Mouse (Mus musculus): Measurements from ENCODE around the gene Cog4. TPM values are rescaled to one million over a fixed set of nuclear protein-coding genes. Genes with fewer than 3 reads are reported as not detected.
"Not testable (repeated sequence)": the region's sequence is repeated elsewhere in the genome, so short reads cannot be mapped to it uniquely, and the experiment has no call there.

Gene Cog4
- polyA plus RNA-seq, 1 experiment from 2014 or later: 77.1 TPM

- ATAC-seq (replicated peaks; ENCODE audit: low FRiP score): no peak
- Histone ChIP-seq H3K36me3 (peaks cover 63% of the 10 kb centered on the region), H3K4me3 (replicated peaks) (no peak overlapping the region), H3K27me3 (no peaks in the 10 kb centered on the region), H3K9ac (no peak overlapping the region), H3K4me1 (peaks cover 29% of the 10 kb centered on the region), H3K27ac (no peak overlapping the region), H3K9me3 (replicated peaks) (no peaks in the 10 kb centered on the region), H3K4me2 (no peak overlapping the region)
- WGBS: 82% methylated on average over 5 of the region's 5 CpGs
These were observed 3.2 kb upstream of the Cog4 start for GRCm38 (mm10) chr8:110843207-110843606.

GRCm38 (mm10) chr8:110844941-110845340, 1.5 kb upstream of the Cog4 start:
- no peak for ATAC-seq (replicated peaks; ENCODE audit: low FRiP score)
- H3K4me1 ChIP-seq: peaks cover 31% of the 10 kb centered on the region
- peak overlapping the region; percentile 88 for H3K4me3 ChIP-seq (replicated peaks)
- H3K9me3 ChIP-seq (replicated peaks): no peaks in the 10 kb centered on the region
- no peak overlapping the region for H3K9ac ChIP-seq
- peak overlapping the region; percentile 71 for H3K4me2 ChIP-seq
- WGBS: 72% methylated on average over 3 of the region's 3 CpGs
- peaks cover 52% of the 10 kb centered on the region for H3K36me3 ChIP-seq
- H3K27ac ChIP-seq: no peak overlapping the region
- no peaks in the 10 kb centered on the region for H3K27me3 ChIP-seq

- Histone ChIP-seq H3K4me2 (peak overlapping the region; percentile 71), H3K4me1 (peaks cover 31% of the 10 kb centered on the region), H3K9ac (peak overlapping the region; percentile 90), H3K27ac (peak overlapping the region; percentile 94), H3K36me3 (peaks cover 52% of the 10 kb centered on the region), H3K9me3 (replicated peaks) (no peaks in the 10 kb centered on the region), H3K27me3 (no peaks in the 10 kb centered on the region), H3K4me3 (replicated peaks) (peak overlapping the region; percentile 88)
- ATAC-seq (replicated peaks; ENCODE audit: low FRiP score): no peak
- WGBS: 3% methylated on average over 17 of the region's 17 CpGs
These were observed 487 bp upstream of the Cog4 start for GRCm38 (mm10) chr8:110845821-110846404.

DNA sequence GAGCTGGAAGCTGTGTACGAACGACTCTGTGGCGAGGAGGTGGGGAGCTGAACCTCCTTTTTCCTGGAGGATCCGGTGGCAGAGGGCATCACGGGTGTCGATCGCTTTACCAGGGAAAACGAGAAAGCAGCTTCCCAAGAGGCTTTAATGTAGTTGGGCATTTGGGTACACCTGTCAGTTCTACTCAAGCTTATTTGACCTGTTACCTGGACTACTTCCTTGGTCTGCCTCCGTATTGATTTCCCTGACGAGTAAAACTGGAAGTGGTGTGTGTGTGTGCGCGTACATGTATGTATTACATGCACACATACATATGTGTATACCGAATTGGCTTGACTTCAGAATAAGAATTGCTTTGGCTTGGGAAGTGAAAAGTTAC, 760 bp downstream of the Cog4 start:
- Histone ChIP-seq H3K4me3 (replicated peaks) (peak overlapping the region; percentile 88), H3K27me3 (no peaks in the 10 kb centered on the region), H3K4me2 (peak overlapping the region; percentile 71), H3K9me3 (replicated peaks) (no peaks in the 10 kb centered on the region), H3K36me3 (peaks cover 54% of the 10 kb centered on the region), H3K9ac (peak overlapping the region; percentile 90), H3K4me1 (peaks cover 31% of the 10 kb centered on the region), H3K27ac (peak overlapping the region; percentile 94)
- WGBS: under 1% methylated on average over 13 of the region's 13 CpGs
- ATAC-seq (replicated peaks; ENCODE audit: low FRiP score): no peak

- Histone ChIP-seq H3K9ac (peak overlapping the region; percentile 90), H3K4me3 (replicated peaks) (peak overlapping the region; percentile 88), H3K4me1 (peaks cover 31% of the 10 kb centered on the region), H3K9me3 (replicated peaks) (no peaks in the 10 kb centered on the region), H3K27ac (no peak overlapping the region), H3K36me3 (peaks cover 54% of the 10 kb centered on the region), H3K27me3 (no peaks in the 10 kb centered on the region), H3K4me2 (peak overlapping the region; percentile 71)
- ATAC-seq (replicated peaks; ENCODE audit: low FRiP score): no peak
- 57% methylated on average over 14 of the region's 14 CpGs for WGBS
These were observed 1.5 kb downstream of the Cog4 start for GRCm38 (mm10) chr8:110847645-110848495.

DNA sequence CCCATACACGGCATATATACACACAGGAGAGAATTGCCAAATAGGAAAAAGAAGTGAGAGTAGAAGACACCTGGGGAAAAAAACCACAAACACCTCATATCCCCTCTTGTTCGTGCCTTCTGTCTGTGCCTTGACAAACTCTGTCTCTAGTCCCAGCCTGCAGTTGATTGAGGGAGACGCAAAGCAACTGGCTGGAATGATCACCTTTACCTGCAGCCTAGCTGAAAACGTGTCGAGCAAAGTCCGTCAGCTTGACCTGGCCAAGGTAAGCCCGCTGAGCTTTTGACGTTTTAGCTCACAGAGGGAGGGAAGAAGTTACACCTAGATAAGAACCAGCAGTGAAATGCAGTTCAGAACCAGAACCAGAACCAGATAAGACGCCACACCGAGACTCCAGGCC, 4.8 kb downstream of the Cog4 start:
- no peaks in the 10 kb centered on the region for H3K27me3 ChIP-seq
- H3K4me3 ChIP-seq (replicated peaks): no peak overlapping the region
- no peak overlapping the region for H3K27ac ChIP-seq
- 94% methylated on average over 10 of the region's 10 CpGs for WGBS
- ATAC-seq (replicated peaks; ENCODE audit: low FRiP score): no peak
- H3K9me3 ChIP-seq (replicated peaks): no peaks in the 10 kb centered on the region
- peaks cover 10% of the 10 kb centered on the region for H3K4me1 ChIP-seq
- H3K9ac ChIP-seq: no peak overlapping the region
- no peak overlapping the region for H3K4me2 ChIP-seq
- H3K36me3 ChIP-seq: peaks cover 68% of the 10 kb centered on the region

- H3K27ac ChIP-seq; ATAC-seq (replicated peaks; ENCODE audit: low FRiP score); H3K9me3 ChIP-seq (replicated peaks); H3K4me3 ChIP-seq (replicated peaks); H3K27me3 ChIP-seq; H3K4me2 ChIP-seq; H3K9ac ChIP-seq; H3K4me1 ChIP-seq: not testable (repeated sequence)
- peaks cover 97% of the 10 kb centered on the region for H3K36me3 ChIP-seq
- 90% methylated on average over 4 of the region's 4 CpGs for WGBS
These were observed 9.7 kb downstream of the Cog4 start for GRCm38 (mm10) chr8:110856073-110856472.

GRCm38 (mm10) chr8:110856760-110857461, 10.5 kb downstream of the Cog4 start:
- Histone ChIP-seq H3K4me1 (no peaks in the 10 kb centered on the region), H3K27ac (no peak overlapping the region), H3K9ac (no peak overlapping the region), H3K4me3 (replicated peaks) (no peak overlapping the region), H3K27me3 (no peaks in the 10 kb centered on the region), H3K4me2 (no peak overlapping the region), H3K36me3 (peaks cover 95% of the 10 kb centered on the region), H3K9me3 (replicated peaks) (no peaks in the 10 kb centered on the region)
- 83% methylated on average over 5 of the region's 5 CpGs for WGBS
- no peak for ATAC-seq (replicated peaks; ENCODE audit: low FRiP score)

DNA sequence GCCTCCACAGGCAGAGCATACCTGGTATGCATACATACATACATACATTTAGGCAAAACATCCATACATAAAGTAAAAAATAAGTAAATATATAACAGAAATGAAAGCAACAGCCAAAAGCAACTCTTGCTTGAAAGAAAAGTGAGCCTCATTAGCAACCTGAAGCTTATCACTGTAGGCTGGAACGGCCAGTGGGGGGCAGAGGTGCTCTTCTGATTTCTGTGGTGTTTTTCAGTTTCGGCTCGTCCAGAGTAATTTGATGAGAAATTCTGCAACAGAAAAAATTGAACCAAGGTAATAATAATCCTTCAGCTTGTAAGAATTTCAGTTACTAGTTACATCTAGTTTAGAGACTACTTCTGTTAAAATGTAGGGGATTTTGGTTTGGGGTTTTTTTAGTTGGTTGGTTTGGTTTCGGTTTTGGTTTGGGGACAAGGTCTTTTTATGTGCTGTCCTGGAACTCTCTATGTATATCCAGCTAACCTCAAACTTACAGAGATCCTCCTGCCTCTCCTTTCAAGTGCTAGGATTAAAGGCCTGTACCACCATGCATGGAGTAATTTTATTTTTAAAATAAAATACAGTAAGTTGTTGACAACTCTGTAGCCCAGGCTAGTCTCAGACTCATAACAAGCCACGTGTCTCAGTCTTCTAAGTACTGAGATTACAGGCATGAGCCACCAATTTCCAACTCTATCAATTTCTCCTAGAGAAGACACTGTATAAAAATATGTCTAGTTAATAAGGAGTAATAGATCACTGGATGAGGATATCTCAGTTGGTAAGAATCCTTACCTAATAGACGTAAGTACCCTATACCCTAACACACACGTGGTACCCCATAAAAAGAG, 13.5 kb downstream of the Cog4 start:
- 75% methylated on average over 7 of the region's 7 CpGs for WGBS
- ATAC-seq (replicated peaks; ENCODE audit: low FRiP score): no peak
- H3K4me1 ChIP-seq: no peaks in the 10 kb centered on the region
- H3K27me3 ChIP-seq: no peaks in the 10 kb centered on the region
- peaks cover 95% of the 10 kb centered on the region for H3K36me3 ChIP-seq
- no peak overlapping the region for H3K4me3 ChIP-seq (replicated peaks)
- no peak overlapping the region for H3K9ac ChIP-seq
- H3K27ac ChIP-seq: no peak overlapping the region
- no peaks in the 10 kb centered on the region for H3K9me3 ChIP-seq (replicated peaks)
- H3K4me2 ChIP-seq: no peak overlapping the region

DNA sequence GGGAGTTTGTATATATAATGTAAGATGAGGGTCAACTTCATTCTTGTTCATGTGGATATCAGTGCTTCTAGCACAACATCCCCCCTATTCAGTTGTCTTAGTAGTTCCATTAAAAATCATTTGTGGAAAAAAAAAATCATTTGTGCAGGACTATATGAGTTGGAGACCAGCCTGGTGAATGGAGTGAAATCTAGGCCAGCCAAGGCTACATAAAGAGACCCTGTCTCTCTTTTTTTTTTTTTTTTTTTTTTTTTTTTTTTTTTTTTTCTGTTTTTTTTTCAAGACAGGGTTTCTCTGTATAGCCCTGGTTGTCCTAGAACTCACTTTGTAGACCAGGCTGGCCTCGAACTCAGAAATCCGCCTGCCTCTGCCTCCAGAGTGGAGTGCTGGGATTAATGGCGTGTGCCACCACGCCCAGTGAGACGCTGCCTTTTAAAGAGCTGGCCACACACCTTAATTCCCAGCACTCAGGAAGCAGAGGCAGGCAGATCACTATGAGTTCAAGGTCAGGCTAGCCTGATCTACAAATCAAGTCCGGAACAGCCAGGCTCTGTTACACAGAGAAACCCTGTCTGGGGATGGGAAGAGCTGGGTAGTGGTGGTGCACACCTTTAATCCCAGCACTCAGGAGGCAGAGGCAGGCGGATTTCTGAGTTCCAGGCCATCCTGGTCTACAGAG, 15.1 kb downstream of the Cog4 start:
- not testable (repeated sequence) for H3K27me3 ChIP-seq; H3K9me3 ChIP-seq (replicated peaks); H3K9ac ChIP-seq; H3K4me2 ChIP-seq; H3K27ac ChIP-seq; ATAC-seq (replicated peaks; ENCODE audit: low FRiP score); H3K4me1 ChIP-seq; H3K4me3 ChIP-seq (replicated peaks)
- WGBS: 94% methylated on average over 7 of the region's 7 CpGs
- H3K36me3 ChIP-seq: peaks cover 94% of the 10 kb centered on the region

DNA sequence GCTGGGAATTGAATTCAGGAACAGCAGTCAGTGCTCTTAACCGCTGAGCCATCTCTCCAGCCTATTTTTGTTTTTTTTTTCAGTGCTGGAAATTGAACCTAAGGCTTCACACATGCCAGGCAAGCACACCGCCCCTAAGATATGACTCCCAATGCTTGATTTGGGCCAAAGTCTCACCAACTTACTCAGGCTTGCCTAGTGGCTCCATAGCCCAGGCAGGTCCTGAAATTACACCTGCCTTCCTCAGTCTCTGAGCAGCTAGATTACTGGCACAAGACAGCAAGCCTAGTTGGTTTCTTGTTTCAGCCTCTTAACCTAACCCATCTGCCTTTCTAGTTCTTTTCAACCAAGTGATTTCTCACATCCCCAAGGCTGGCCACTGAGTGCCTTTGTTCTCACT, 24.1 kb downstream of the Cog4 start:
- Histone ChIP-seq H3K27ac (no peak overlapping the region), H3K36me3 (peaks cover 98% of the 10 kb centered on the region), H3K27me3 (no peaks in the 10 kb centered on the region), H3K9ac (no peak overlapping the region), H3K9me3 (replicated peaks) (no peaks in the 10 kb centered on the region), H3K4me1 (no peaks in the 10 kb centered on the region), H3K4me3 (replicated peaks) (no peak overlapping the region), H3K4me2 (no peak overlapping the region)
- ATAC-seq (replicated peaks; ENCODE audit: low FRiP score): no peak
- WGBS: 92% methylated on average over 2 of the region's 2 CpGs

Data from kidney, embryonic 15.5 days (tissue).